Mouse (Mus musculus) heart, embryonic 11.5 days (tissue): ENCODE data around the gene Olfr465-ps1. TPM values are rescaled to one million over a fixed set of nuclear protein-coding genes. Genes with fewer than 3 reads are reported as not detected.

ENCODE experiments used
- ATAC-seq: fragments of 200-750 bp; cut with Nextera tagmentation; replicated peaks from 2 replicates; pipeline ENCODE4 v1.8.0; 2017; ENCODE audit warnings: moderate library complexity; ENCODE audit not compliant: insufficient number of reproducible peaks, low FRiP score, low TSS enrichment
- H3K27ac ChIP-seq: fragments of 300-500 bp; sonication (generic); 2 replicates; pipeline ENCODE4 v1.5.1; 2014; ENCODE audit warnings: mild to moderate bottlenecking, low read depth, low read length
- H3K27me3 ChIP-seq: fragments of 300-500 bp; sonication (generic); 2 replicates; pipeline ENCODE4 v1.6.1; 2014; ENCODE audit warnings: mild to moderate bottlenecking, low read length, mixed read lengths; ENCODE audit not compliant: control insufficient read depth, insufficient read depth
- H3K36me3 ChIP-seq: fragments of 300-500 bp; sonication (generic); 2 replicates; pipeline ENCODE4 v1.6.1; 2014; ENCODE audit warnings: mild to moderate bottlenecking, low read length, moderate library complexity, mixed read lengths; ENCODE audit not compliant: control insufficient read depth, insufficient read depth
- H3K4me1 ChIP-seq: fragments of 300-500 bp; sonication (generic); 2 replicates; pipeline ENCODE4 v1.6.1; 2014; ENCODE audit warnings: low read length; ENCODE audit not compliant: control insufficient read depth, insufficient read depth
- H3K4me2 ChIP-seq: fragments of 300-500 bp; sonication (generic); 2 replicates; pipeline ENCODE4 v1.6.1; 2014; ENCODE audit warnings: mild to moderate bottlenecking, moderate library complexity
- H3K4me3 ChIP-seq: fragments of 300-500 bp; sonication (generic); 2 replicates; pipeline ENCODE4 v1.5.1; 2014; ENCODE audit warnings: low read depth, low read length
- H3K9ac ChIP-seq: fragments of 300-500 bp; sonication (generic); 2 replicates; pipeline ENCODE4 v1.6.1; 2014; ENCODE audit warnings: mild to moderate bottlenecking, low read depth, low read length, moderate library complexity
- H3K9me3 ChIP-seq: fragments of 300-500 bp; sonication (generic); replicated peaks from 2 replicates; pipeline ENCODE4 v1.6.1; 2016; ENCODE audit warnings: low read length; ENCODE audit not compliant: control insufficient read depth
- WGBS: fragments of 180-500 bp; shearing (Covaris S2); extraction: QIAGEN DNeasy Blood & Tissue Kit; methylation state at CpG from one replicate; pipeline ENCODE4 v1.1.7; 2014; ENCODE audit not compliant: insufficient replicate concordance; 5-methylcytosine and 5-hydroxymethylcytosine counted together
- polyA plus RNA-seq: library from polyadenylated mRNA; unstranded; fragments of >200 nt; fragmentation: Nextera tagmentation; extraction: Ambion mirVana; gene quantifications from 2 replicates; pipeline ENCODE4 v1.2.1, GENCODE M21; 2014

Gene Olfr465-ps1
- not detected in 2 replicates for polyA plus RNA-seq

DNA sequence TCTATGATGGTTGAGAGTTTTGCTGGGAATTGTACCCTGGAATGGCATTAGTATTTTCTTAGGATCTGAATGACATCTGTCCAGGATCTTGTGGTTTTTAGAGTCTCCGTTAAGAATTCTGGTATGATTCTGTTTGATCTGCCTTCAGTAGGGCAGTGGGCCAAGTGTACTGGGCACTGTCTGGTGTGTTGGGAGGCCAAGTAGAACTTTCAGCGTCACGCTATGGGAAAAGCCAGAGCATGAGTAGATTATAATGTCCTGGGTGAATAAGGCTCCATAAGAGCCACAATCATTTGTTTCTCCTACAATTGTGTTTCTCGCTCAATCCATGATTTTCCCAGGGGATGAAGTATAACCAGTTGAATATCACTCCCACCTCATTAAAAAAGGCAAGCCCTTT lies at the start of gene Olfr465-ps1:
Olfr465-ps1 (plus strand) TSS at position 301 of the 400 bp plus-strand sequence.
- no peak within 1 kb of the TSS for H3K27ac ChIP-seq
- H3K4me1 ChIP-seq = no peaks in the 10 kb centered on the region
- no peaks in the 10 kb centered on the region for H3K27me3 ChIP-seq
- no peak within 1 kb of the TSS for H3K9ac ChIP-seq
- 77% methylated on average over 4 of the region's 4 CpGs for WGBS
- H3K36me3 ChIP-seq = no peaks in the 10 kb centered on the region
- H3K9me3 ChIP-seq = no peaks in the 10 kb centered on the region
- no peak for ATAC-seq
- no peak within 1 kb of the TSS for H3K4me2 ChIP-seq
- no peak within 1 kb of the TSS for H3K4me3 ChIP-seq

DNA sequence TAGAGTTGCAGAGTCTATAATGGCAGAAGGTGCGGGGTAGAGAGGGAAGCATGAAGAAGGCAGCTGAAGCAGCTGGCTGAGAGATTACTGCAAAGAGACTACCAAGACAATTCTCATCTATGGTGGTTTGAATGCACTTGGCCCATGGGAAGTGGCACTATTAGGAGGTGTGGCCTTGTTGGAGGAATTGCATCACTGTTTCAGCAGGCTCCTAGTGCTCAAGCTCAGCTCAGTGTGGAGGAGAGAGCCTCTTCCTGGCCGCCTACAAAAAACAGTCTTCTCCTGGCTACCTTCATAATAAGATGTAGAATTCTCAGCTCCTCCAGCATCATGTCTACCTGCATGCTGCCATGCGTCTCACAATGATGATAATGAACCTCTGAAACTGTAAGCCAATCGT lies 42.0 kb upstream of the Olfr465-ps1 start:
- no peaks in the 10 kb centered on the region for H3K9me3 ChIP-seq
- ATAC-seq = no peak
- no peak overlapping the region for H3K27ac ChIP-seq
- no peak overlapping the region for H3K4me3 ChIP-seq
- no peaks in the 10 kb centered on the region for H3K27me3 ChIP-seq
- H3K36me3 ChIP-seq = peaks cover 3% of the 10 kb centered on the region; the same call in 1 of the 2 replicates
- WGBS = 90% methylated on average over 4 of the region's 4 CpGs
- H3K4me1 ChIP-seq = no peaks in the 10 kb centered on the region
- no peak overlapping the region for H3K4me2 ChIP-seq
- H3K9ac ChIP-seq = no peak overlapping the region

DNA sequence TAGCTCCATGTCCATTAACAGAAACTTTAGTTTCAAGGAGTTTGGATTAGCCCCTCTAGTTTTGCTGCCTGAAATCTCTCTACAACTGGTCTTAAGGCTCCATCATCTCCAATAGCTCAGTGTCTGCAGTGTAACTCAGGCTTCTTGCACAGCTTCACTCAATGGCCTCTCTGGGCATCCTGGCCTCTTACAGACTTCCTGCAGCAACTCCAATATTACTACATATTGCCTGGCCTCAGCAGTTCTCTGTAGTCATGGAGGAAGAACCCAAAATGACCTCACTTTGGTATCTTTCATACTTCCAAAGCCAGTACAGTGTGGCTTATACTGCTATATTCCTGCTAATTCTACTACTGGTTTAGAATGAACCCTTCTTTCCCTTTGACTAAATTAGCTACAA lies 40.9 kb upstream of the Olfr465-ps1 start:
- Histone ChIP-seq H3K27ac (no peak overlapping the region), H3K36me3 (no peaks in the 10 kb centered on the region), H3K9ac (no peak overlapping the region), H3K4me3 (no peak overlapping the region), H3K4me1 (no peaks in the 10 kb centered on the region), H3K27me3 (no peaks in the 10 kb centered on the region), H3K9me3 (no peaks in the 10 kb centered on the region), H3K4me2 (no peak overlapping the region)
- ATAC-seq = no peak

DNA sequence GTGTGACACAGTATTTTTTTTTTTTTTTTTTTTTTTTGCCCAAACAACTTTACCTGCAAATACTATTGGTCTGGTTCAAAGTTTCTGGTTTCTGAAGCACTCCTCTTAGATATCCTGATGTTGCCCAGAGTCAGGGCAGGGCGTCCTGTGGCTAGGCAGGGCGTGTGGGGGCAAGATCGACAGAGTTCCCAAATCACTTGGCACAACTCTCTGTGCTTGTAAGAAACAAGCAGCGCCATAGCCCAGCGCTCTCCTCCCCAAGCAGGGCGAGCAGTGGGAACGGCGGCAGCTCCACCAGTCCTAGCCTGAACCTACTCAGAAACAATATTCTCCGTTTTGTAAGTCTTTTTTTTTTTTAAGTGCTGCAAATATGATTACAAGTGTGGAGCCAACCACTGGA lies 37.2 kb upstream of the Olfr465-ps1 start:
- no peaks in the 10 kb centered on the region for H3K27me3 ChIP-seq
- H3K36me3 ChIP-seq = no peaks in the 10 kb centered on the region
- H3K4me2 ChIP-seq = no peak overlapping the region
- H3K9me3 ChIP-seq = no peaks in the 10 kb centered on the region
- 89% methylated on average over 9 of the region's 9 CpGs for WGBS
- no peak overlapping the region for H3K27ac ChIP-seq
- H3K9ac ChIP-seq = no peak overlapping the region
- H3K4me3 ChIP-seq = no peak overlapping the region
- no peak for ATAC-seq
- no peaks in the 10 kb centered on the region for H3K4me1 ChIP-seq

DNA sequence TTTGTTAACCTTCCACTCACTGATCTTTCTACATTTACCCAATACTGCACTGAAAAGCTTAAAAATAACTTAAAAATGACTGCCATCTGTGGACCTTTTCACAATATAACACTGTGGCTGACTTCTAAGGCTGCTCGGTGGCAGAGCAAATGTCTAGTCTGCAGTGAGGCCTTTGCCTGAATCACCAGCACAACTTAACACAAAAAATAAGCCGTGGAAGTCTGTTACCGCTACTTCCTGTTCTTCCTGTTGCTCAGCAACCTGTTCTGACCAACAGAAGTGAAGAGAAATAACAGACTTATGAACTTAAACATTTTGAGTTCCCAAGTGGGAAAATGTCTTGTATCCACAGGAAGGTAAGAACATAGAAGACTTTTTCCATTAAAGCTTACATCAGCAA lies 36.7 kb upstream of the Olfr465-ps1 start:
- H3K9ac ChIP-seq = no peak overlapping the region
- H3K27me3 ChIP-seq = no peaks in the 10 kb centered on the region
- no peak overlapping the region for H3K4me3 ChIP-seq
- H3K9me3 ChIP-seq = no peaks in the 10 kb centered on the region
- H3K27ac ChIP-seq = no peak overlapping the region
- ATAC-seq = no peak
- whole genome bisulfite sequencing = 85% methylated on average over 3 of the region's 3 CpGs
- H3K36me3 ChIP-seq = no peaks in the 10 kb centered on the region
- no peaks in the 10 kb centered on the region for H3K4me1 ChIP-seq
- H3K4me2 ChIP-seq = no peak overlapping the region

DNA sequence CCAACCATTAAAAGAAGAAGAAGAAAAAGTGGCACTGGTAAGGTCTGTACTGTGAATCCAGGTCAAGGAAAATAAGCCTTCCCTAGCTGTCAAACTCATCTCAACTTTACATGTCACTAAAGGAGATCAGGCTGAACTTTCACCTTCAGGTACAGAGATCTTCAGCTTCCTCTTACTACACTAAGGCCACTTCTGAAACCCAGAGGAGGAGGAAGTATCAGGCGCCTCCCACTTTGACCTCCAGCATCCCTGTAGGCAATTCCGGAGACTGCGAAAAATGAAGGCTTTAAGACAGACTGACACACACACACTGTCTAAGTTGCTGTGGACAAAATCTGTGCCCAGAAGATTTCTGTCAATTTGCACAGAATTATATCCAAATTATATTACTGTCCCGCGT lies 25.9 kb upstream of the Olfr465-ps1 start:
- no peaks in the 10 kb centered on the region for H3K27me3 ChIP-seq
- H3K36me3 ChIP-seq = no peaks in the 10 kb centered on the region
- 3% methylated on average over 5 of the region's 5 CpGs for WGBS
- H3K9ac ChIP-seq = peak overlapping the region; percentile 96
- H3K4me3 ChIP-seq = peak overlapping the region; percentile 88
- peak overlapping the region; percentile 86; the same call in 1 of the 2 replicates for H3K27ac ChIP-seq
- ATAC-seq = no peak
- H3K4me2 ChIP-seq = peak overlapping the region; percentile 88
- H3K4me1 ChIP-seq = no peaks in the 10 kb centered on the region
- H3K9me3 ChIP-seq = no peaks in the 10 kb centered on the region

DNA sequence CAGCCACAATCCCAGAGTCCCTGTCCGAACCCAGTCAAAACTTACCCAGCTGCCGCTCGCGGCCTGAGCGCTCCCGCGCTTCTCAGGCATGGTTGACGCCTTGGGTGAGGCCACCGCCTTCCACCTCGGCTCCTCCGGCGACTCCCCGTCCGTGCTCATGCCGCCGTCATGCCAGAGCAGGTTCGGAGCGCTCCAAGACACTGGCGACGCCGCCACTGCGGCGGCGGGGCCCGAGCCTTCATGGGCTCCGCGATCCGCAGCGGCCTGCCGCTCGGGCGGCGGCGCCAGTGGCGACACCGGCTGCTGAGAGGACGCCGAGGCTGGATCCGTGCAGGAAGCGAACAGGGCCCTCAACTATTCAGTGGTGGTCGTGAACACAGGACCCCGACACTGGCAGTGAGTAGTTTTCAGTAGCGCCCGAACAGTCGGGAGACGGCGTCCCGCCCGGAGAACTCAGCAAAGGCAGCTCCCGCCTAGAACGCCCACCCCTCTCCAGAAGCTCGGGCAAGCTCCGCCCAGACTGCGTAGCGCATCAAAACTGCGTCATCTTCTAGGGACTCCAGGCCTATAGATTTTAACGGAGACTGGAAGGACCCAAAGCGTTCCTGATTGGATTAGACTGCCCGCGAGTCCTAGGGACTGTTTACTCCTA lies 25.3 kb upstream of the Olfr465-ps1 start, which contains the start of gene Mfsd14b:
Mfsd14b (minus strand) TSS at position 517 of the 652 bp plus-strand sequence.
- no peaks in the 10 kb centered on the region for H3K27me3 ChIP-seq
- H3K4me3 ChIP-seq = peak within 1 kb of the TSS; percentile 88
- no peaks in the 10 kb centered on the region for H3K36me3 ChIP-seq
- peak within 1 kb of the TSS; percentile 88 for H3K4me2 ChIP-seq
- H3K9me3 ChIP-seq = no peaks in the 10 kb centered on the region
- WGBS = 1% methylated on average over 60 of the region's 60 CpGs
- peak within 1 kb of the TSS; percentile 96 for H3K9ac ChIP-seq
- peak; percentile 98 for ATAC-seq
- H3K27ac ChIP-seq = peak within 1 kb of the TSS; percentile 86
- H3K4me1 ChIP-seq = no peaks in the 10 kb centered on the region

DNA sequence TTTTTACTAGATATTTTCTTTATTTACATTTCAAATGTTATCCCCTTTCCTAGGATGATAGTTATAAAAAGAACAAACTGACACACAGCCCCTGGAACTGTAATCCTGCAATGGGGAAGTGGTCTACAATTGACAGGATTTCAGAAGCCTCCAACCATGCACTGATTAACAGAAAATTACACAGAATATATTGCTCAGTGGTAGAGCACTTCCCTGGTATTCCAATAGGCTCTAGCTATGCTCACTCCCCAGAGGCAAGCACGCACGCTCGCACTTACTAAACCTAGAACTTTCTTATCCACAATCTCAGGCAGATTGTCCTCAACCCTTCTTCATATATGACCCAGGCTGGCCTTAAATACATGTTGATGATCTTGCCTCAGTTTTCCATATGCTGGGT lies 24.6 kb upstream of the Olfr465-ps1 start:
- peak overlapping the region; percentile 88 for H3K4me2 ChIP-seq
- peak overlapping the region; percentile 86; the same call in 1 of the 2 replicates for H3K27ac ChIP-seq
- WGBS = 64% methylated on average over 3 of the region's 3 CpGs
- H3K27me3 ChIP-seq = no peaks in the 10 kb centered on the region
- H3K4me1 ChIP-seq = no peaks in the 10 kb centered on the region
- no peaks in the 10 kb centered on the region for H3K36me3 ChIP-seq
- H3K9me3 ChIP-seq = no peaks in the 10 kb centered on the region
- H3K4me3 ChIP-seq = peak overlapping the region; percentile 88
- ATAC-seq = no peak
- H3K9ac ChIP-seq = peak overlapping the region; percentile 96

DNA sequence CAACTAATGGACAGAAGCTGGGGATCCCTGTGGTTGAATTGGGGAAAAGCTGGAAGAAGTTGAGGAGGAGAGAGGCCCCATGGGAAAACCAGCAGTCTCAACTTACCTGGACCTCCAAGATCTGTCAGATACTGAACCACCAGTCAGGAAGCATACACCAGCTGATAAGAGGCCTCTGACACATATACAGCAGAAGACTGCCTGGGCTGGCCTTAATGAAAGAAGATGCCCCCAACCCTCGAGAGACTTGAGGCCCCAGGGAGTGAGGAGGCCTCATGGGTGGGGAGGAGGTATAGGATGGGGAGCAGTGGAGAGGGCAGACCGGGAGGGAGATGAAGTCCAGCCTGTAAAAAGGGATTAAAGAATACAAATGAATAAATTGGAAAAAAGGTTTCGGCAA lies 16.9 kb upstream of the Olfr465-ps1 start:
- Histone ChIP-seq H3K9ac (no peak overlapping the region), H3K4me3 (no peak overlapping the region), H3K36me3 (no peaks in the 10 kb centered on the region), H3K4me2 (no peak overlapping the region), H3K9me3 (no peaks in the 10 kb centered on the region), H3K4me1 (no peaks in the 10 kb centered on the region), H3K27ac (no peak overlapping the region), H3K27me3 (no peaks in the 10 kb centered on the region)
- 58% methylated on average over 3 of the region's 3 CpGs for WGBS
- no peak for ATAC-seq
